Comparison of ENCODE assay signal across 25 mouse cellular contexts in the genomic region with DNA sequence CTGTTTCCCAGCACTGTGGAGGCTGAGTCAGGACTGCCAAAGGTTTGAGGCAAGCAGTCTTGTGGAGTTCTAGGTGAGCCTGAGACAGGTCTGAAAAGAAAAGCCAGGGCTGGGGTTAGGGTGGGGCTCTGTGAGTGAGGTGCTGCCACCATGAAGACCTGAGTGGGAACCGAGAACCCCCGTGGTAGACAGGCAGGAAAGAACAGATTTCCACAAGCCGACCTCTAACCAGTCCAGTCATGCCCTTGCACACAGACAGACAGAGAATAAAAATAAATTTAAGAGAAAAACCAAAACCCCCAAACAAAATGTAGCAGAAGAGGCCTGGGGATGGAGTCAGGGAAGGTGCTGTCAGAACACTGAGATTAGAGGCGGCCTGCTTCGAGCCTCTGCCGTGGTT. TPM values are rescaled to one million over a fixed set of nuclear protein-coding genes. Genes with fewer than 3 reads are reported as not detected.
DNase-seq lines count a peak whose midpoint lies in the region; TF ChIP-seq lines count a peak whose summit lies in the region.
"Had no signal": no experiment of that assay in that cellular context is flagged by ENCODE, and none has a peak within 500 bp of the region (broad histone marks: within the 10 kb centered on the region; RNA-seq: fewer than 3 reads in every experiment).

No protein-coding gene starts in this region.

- TF ChIP-seq CTCF in bone marrow macrophage, adult 2 months (IDR thresholded peaks at IDR 0.05; ENCODE audit: low read depth, low read length): no peak

- H3K27ac ChIP-seq in bone marrow macrophage, adult 2 months (ENCODE audit: insufficient read depth, low read depth, low read length): peak overlapping the region; percentile 88
- H3K27ac ChIP-seq: embryonic facial prominence, embryonic 12.5 days; forebrain, embryonic 13.5 days; heart, adult 2 months; heart, embryonic 15.5 days; hindbrain, embryonic 13.5 days had no signal

- TF ChIP-seq POLR2A in bone marrow macrophage, adult 2 months (IDR thresholded peaks at IDR 0.05; ENCODE audit: borderline replicate concordance, low read depth, low read length): no peak

- intact Hi-C loops in left cerebral cortex, postnatal 25 days (cut with DNase I): no loop called here

- no peaks in the 10 kb centered on the region for H3K36me3 ChIP-seq in splenic B cell, adult 2 months (ENCODE audit: control insufficient read depth, insufficient read depth, low read length, poor library complexity, severe bottlenecking)
- H3K36me3 ChIP-seq: embryonic facial prominence, embryonic 12.5 days; heart, embryonic 15.5 days; hindbrain, embryonic 13.5 days had no signal

- peaks cover 43% of the 10 kb centered on the region for H3K4me1 ChIP-seq in bone marrow macrophage, adult 2 months (ENCODE audit: control insufficient read depth, insufficient read depth, low read length)
- H3K4me1 ChIP-seq: embryonic facial prominence, embryonic 12.5 days; forebrain, embryonic 13.5 days; hindbrain, embryonic 13.5 days had no signal

- H3K27me3 ChIP-seq in splenic B cell, adult 2 months (ENCODE audit: control insufficient read depth, insufficient read depth, low read length, poor library complexity, severe bottlenecking): no peaks in the 10 kb centered on the region
- H3K27me3 ChIP-seq: embryonic facial prominence, embryonic 12.5 days; forebrain, embryonic 13.5 days; heart, embryonic 15.5 days; hindbrain, embryonic 13.5 days had no signal

- H3K4me3 ChIP-seq in bone marrow macrophage, adult 2 months (ENCODE audit: insufficient read depth, low read length): no peak overlapping the region
- H3K4me3 ChIP-seq: embryonic facial prominence, embryonic 12.5 days; forebrain, embryonic 13.5 days; heart, adult 2 months; heart, embryonic 15.5 days; hindbrain, embryonic 13.5 days had no signal

- DNase-seq in spleen, adult 18-20 months: peak; percentile 38 to 47
- no peak for DNase-seq in spleen, postnatal 4 days (ENCODE audit: low spot score in 2 of 2)
- DNase-seq in B cell, adult 2 months: peak; percentile 37 to 42
- peak; percentile 36 for DNase-seq in splenic B cell, adult 2 months (ENCODE audit: low read depth, low spot score)
- no peak for DNase-seq in ovary, postnatal 36 days (ENCODE audit: low spot score)
- DNase-seq in left cerebral cortex, postnatal 25 days (ENCODE audit: low spot score in 2 of 2): no peak
- DNase-seq: adrenal gland, adult 8-10 months; adrenal gland, postnatal 36 days; cerebellum, adult 11 months; cerebellum, adult 8-10 months; cerebellum, postnatal 14 days; embryo, embryonic 11 days; forebrain, postnatal 0 days; gastrocnemius, postnatal 14 days; heart, adult 2 months; heart, postnatal 14 days had no signal

RNA-seq across cellular contexts. Expression of gene Aif1, which starts 0.5 kb away (rescaled TPM):
- polyA plus RNA-seq in bone marrow macrophage, adult 2 months (2012; ENCODE audit: insufficient read depth, insufficient read length, missing spikeins): 420 and 469 TPM in 2 replicates
- total RNA-seq in left cerebral cortex, postnatal 25 days (2021): 10 to 100 TPM; 10.8 to 11.1 TPM
- total RNA-seq: ES-E14; hematopoietic stem cell, adult 5-6 weeks had no signal

RNA-seq across cellular contexts. Expression of gene Prrc2a, which starts 10.7 kb away (rescaled TPM):
- 136 and 162 TPM in 2 replicates for polyA plus RNA-seq in bone marrow macrophage, adult 2 months (2012; ENCODE audit: insufficient read depth, insufficient read length, missing spikeins)
- 100 to 1,000 TPM; 268 to 285 TPM for total RNA-seq in left cerebral cortex, postnatal 25 days (2021)

RNA-seq across cellular contexts. Expression of gene Lst1, which starts 12.9 kb away (rescaled TPM):
- 811 and 856 TPM in 2 replicates for polyA plus RNA-seq in bone marrow macrophage, adult 2 months (2012; ENCODE audit: insufficient read depth, insufficient read length, missing spikeins)
- 10 to 100 TPM in 1 of 2 experiments, 1 to 10 TPM in 1; 6.1 to 10.1 TPM for total RNA-seq in left cerebral cortex, postnatal 25 days (2021)

RNA-seq across cellular contexts. Expression of gene Ltb, which starts 18.9 kb away (rescaled TPM):
- polyA plus RNA-seq in bone marrow macrophage, adult 2 months (2012; ENCODE audit: insufficient read depth, insufficient read length, missing spikeins): not detected in 2 replicates
- under 1 TPM; 0.64 to 0.99 TPM for total RNA-seq in left cerebral cortex, postnatal 25 days (2021)
- polyA plus RNA-seq: forebrain, embryonic 13.5 days had no signal

RNA-seq across cellular contexts. Expression of gene Tnf, which starts 26.4 kb away (rescaled TPM):
- 11.9 and 12.8 TPM in 2 replicates for polyA plus RNA-seq in bone marrow macrophage, adult 2 months (2012; ENCODE audit: insufficient read depth, insufficient read length, missing spikeins)
- not detected for total RNA-seq in left cerebral cortex, postnatal 25 days (2021)
- total RNA-seq: gastrocnemius, adult 18-20 months had no signal
- polyA plus RNA-seq: forebrain, embryonic 13.5 days; forebrain, postnatal 0 days; heart, embryonic 11.5 days; heart, embryonic 15.5 days; hindbrain, embryonic 13.5 days had no signal

Comparison
In these comparisons a context has a peak if more than half of its experiments do, and no peak if none do; other contexts are left out.
1. DNase-seq: peak in spleen, adult 18-20 months (2 of 2), B cell, adult 2 months (2 of 2) and splenic B cell, adult 2 months (single experiment); none in spleen, postnatal 4 days (0 of 2), ovary, postnatal 36 days (single experiment) and left cerebral cortex, postnatal 25 days (0 of 2).